Mouse (Mus musculus): Measurements from ENCODE around the gene Phactr4.

GRCm38 (mm10) chr4:132345135-132345842 is 77.0 kb downstream of the Phactr4 start:
- TF ChIP-seq CTCF (conservative IDR thresholded peaks at IDR 0.05; ENCODE audit: low read length) (peak; percentile 72), POU5F1 (IDR thresholded peaks at IDR 0.05; ENCODE audit: borderline replicate concordance, low read length) (no peak), NANOG (IDR thresholded peaks at IDR 0.05; ENCODE audit: borderline replicate concordance, low read length) (no peak)
